Mouse (Mus musculus) frontal cortex, postnatal 10 days (tissue): ENCODE measurements around the gene Snx29.
A peak's percentile ranks its signal among the peaks of the same experiment; 100 is the strongest.

Source experiments
- DNase-seq, 2 experiments: peaks; one replicate each; pipeline ENCODE4 v3.0.0; 2022; ENCODE audit warnings: low spot score in 2 of 2, mixed read lengths in 1 of 2

Snx29 gene

DNA sequence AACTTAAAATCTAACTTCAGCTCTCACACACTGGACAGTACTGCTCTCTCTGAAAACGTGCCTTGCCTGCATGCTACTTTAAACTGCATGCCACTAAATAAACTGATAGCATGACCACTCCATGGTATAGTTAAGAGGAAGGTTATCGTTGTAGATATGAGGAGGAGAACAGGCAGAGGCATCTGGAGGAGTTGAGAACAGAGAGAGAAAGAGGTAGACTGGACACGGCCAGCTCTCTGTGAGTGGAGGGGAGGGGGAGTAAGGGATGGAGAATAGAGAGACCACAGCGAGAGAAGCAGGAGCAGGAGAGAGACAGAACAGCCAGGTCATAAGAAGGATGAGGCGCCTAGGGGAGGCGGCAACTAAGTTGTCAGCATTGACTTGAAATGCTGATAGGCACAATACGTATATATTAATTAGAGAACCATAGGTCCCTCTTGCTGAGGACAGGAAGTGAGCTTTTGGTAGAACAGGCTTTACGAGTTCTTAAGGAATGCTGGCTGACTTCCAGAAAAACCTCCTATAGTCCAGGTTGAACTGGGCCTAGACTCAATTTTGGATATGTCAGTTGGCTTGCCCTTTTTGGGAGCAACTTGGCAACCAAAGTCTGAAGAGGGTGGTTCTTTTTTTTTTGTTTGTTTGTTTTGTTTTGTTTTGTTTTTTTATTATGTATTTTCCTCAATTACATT lies 85.4 kb downstream of the Snx29 start:
- no peak for DNase-seq

DNA sequence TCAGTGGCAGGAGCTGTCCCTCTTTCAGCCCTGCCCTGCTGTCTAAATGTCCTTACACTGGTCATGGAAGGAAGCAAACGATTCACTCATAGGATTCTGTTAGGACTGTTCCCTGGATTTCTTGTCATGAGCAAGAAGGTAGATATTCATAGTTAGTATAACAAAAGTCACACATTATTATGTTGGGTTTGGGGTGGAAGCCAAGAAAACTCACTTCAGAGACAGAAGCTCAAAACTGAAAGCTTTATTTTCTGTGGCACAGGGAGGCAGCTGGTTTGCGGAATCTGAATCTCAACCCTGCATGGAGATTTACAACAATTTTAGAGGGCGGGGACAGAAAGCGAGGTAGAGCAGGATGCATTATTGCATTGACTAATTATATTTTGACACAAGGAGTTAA lies 86.0 kb downstream of the Snx29 start:
- no peak for DNase-seq

DNA sequence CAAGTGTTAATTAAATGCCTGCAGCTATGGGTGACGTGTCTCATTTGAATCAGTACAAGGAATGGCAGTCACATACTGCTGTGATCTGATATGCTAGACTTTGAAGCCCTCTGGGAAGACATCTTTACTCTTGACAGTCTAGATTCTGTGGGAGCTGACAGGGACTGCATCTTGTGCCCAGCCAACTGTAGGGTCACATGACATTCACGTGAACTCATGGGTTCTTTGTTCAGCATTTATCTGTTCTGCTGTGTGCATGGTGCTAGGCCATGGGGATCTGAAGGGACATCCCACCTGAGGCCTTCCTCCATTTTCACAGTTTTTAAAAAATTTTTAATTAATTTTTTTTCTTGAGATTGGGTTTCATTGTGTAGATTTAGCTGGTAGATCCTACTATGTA lies 91.9 kb downstream of the Snx29 start:
- DNase-seq: no peak

DNA sequence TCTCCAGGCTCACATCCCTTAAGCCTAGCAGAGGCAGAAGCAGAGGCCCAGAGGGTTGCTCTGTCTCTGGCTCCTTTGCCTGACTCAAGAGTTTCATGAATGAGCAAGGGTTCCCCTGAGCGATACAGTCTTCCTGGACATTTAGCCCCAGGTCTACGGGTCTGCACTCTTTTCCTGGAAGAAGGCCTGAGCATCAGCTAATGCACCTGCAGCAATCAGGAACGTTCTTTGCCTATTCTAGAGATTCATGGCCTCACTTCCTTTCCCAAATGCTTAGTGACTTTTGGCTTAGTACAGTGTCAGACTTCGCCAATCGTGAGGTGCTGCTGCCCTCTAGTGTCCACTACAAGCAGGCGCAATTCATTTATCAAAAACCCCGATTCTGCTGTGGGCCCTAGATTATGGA lies 95.5 kb downstream of the Snx29 start:
- peak in 1 of 2 experiments; percentile 35 for DNase-seq

DNA sequence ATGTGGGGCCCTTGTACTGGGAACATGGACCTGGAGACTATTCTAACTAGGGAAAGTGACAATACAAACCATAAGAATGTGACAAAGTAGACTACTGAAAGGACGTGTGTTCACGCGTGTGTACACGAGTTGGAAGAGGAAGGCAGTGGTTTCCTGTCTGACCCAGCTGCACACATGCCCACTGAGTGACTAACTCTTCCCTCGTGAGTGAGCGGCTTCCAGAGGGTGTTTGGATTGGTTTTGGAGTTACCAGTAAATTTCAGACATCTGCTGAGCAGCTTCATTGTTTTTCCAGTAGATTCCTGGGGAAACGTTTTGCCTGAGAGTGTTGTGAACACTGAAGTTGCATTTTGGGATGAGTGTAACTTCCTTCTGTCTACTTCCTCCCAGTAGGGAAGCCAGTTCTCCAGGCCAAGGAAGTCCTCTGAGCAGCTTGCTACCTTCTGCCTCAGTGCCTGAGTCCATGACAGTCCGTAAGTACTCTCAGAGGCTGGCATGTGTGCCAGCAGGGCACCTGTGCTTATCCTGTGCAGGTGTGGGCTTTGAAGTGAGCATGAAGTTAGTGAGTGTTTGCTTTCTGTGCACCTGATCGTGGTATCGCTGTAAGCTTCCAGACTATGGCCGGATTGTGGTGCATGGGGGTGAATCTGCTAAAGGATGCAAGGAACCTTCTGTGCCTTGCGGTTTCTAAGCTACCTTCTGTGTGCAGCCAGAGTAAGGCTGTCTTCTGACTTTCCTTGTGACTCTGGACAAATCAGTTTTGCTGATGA lies 97.8 kb downstream of the Snx29 start:
- DNase-seq: no peak

DNA sequence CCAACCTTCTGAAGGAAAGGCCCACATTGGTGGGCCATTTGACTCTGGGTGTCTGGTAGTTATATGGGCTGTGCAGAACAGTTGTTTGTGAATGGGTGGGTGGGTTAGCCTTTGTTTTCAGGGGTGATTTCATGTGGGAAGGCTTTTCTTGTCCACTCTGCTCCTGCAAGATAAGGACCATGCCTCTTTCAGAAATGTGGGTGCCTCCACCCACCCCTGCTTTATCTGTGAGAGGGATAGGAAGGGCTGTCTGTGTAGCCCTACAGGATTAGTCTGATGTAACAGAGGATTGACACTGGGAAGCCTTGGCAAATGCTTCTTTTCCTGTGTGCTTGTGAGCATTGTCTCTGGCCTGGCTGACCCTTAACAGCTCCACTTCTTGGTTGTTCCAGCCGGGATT lies 99.5 kb downstream of the Snx29 start:
- DNase-seq: no peak

DNA sequence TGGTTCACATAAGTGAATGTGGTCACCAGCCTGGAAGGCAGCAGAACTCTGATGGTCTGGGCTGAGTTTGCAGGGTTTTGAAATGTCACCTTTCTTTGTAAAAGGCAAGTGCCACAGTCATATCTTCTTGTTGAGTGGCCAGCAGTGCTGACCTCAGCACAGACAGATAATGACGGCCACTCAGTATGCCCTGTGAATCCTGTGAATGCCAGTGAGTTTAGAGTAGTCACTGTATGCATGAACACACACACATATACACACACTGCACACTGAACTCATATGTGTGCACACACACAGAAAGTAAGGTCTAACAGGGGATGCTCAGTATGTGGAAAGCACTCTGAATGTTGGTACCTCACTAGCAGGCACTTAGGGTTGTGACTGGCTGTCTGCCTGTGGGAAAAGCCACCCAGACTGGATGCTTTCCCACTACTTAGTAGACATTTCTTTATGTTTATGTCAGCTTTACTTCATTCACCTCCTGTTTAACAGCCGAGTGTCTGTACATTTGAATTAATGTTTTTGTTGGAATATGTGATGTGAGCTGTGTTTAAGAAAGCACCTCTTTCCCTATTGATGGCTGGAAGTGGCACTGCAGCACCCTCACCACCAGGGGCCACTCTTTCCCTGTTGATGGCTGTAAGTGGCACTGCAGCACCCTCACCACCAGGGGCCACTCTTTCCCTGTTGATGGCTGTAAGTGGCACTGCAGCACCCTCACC lies 100.3 kb downstream of the Snx29 start:
- no peak for DNase-seq

DNA sequence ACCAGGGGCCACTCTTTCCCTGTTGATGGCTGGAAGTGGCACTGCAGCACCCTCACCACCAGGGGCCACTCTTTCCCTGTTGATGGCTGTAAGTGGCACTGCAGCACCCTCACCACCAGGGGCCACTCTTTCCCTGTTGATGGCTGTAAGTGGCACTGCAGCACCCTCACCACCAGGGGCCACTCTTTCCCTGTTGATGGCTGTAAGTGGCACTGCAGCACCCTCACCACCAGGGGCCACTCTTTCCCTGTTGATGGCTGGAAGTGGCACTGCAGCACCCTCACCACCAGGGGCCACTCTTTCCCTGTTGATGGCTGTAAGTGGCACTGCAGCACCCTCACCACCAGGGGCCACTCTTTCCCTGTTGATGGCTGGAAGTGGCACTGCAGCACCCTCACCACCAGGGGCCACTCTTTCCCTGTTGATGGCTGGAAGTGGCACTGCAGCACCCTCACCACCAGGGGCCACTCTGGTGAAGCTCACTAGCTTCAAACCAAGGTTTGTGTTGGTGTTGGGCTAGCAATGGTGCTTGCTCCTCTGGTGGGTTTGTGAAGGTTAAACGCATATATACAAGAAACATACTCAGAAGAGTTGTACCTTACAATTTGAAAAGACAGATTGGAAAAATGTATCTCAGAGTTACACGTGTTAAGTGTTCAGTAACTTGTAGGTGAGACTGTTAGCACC lies 101.0 kb downstream of the Snx29 start:
- peak in 1 of 2 experiments; percentile 32 for DNase-seq

DNA sequence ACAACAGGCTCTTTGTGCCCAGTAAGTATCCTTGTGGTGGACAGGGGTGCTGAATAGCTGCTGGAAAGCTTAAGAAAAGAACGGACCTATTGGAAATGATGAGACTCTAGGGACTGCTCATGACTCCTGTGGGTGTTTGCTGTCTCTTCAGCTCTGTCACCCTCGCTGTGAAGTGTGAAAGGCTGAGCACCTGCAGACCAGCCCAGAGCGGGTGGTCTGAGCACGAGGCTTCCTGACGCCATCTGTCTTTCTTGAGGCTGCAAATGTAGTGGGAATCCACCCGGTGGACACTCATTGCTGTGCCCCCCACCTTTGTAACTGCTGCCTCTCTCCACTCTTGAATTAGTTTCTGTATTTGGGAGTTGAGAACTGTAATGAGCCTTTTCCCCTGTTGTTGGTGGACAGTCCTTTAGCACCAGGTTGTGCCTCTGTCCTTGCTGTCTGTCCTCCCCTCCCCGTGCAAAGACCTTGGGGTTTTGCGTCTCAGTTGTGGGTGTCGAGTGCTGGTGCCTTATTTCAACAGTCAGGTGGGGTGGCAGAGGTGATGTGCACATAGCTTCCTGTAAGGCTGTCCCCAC lies 101.9 kb downstream of the Snx29 start:
- DNase-seq: no peak

DNA sequence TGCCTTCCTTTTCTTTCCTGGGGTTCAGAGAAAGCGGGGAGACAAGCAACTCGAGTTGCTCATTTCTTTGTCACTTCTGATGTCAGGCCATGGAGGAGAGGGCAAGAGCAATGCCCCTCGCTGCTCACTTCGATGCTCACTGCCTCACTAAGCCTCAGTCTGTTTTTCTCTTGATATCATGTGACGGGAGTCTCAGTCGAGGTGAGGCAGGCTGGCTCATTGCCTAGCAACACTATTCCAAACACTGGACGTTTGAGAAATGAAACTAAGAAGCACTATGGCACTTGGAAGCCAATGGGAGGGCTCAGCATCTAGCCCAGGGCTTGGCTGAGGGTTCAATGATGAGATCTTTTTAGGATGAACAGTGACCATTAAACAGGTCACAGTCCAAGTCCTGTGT lies 102.6 kb downstream of the Snx29 start:
- no peak for DNase-seq

DNA sequence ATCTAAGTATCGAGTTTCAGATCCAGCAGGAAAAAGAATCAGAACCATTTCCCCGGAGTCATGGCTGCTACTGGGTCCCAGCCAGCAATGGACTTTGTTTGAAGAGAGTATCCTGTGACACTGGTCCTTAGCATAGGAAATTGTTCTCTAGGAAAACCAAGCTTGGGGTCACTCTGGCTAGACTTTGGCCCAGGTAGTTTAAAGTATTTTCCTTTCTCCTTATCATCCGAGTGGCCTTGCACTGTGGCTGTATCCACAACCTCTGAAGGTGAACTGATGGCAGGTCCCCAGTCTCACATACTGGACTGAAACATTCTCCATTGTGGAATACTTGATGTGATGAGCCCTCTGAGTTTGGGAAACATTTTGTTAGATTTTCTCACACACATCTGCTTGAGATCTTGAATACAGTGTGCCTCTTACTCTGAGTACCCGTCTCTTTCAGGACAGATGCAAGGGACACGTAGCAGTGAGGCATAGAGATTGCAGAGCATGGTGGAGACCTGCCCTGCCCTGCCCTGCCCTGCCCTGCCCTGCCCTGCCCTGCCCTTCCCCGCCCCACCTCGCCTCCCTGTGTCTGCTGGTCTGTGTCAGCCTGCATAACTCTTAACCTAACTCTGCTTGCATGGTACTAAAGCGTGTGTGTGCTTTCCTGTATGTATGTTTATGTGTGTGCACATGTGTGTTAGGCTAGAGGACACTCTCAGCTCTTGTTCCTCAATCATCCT lies 104.3 kb downstream of the Snx29 start:
- no peak for DNase-seq

DNA sequence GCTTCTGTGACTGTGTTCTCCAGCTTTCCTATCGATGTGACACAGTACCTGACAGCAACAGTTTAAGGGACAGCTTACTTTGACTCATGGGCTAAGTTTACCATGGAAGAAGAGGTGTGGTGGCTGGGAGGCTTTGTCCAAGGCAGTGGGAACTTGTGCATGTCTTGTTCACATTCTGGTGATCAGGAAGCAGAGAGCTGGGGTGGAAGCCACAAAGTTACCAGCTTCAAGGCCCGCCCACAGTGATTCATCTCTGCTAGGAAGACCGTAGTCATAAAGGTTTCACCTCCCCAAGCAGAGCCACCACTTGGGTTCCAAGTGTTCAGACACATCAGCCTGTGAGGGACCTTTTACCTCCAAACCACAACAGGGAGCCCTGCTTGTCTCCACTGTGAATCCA lies 107.1 kb downstream of the Snx29 start:
- no peak for DNase-seq

DNA sequence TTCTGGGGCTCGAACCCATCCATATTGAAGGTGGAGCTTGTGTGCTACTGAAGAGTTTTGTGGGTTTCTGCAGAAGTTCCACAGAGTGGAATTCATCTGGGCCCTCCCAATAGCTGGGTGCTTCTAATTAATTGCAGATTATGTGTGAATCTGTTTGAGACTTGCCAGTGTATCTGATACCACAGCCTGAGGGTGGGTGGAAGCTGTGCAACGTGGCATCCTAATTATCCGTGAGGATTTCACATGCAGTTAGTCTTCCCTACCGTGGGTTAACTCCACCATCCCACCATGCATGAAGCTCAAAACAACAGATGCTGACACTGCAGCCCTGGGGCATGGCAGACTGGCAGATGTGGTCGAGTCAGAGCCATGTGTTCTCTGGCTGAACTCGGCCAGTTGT lies 107.8 kb downstream of the Snx29 start:
- DNase-seq: no peak

DNA sequence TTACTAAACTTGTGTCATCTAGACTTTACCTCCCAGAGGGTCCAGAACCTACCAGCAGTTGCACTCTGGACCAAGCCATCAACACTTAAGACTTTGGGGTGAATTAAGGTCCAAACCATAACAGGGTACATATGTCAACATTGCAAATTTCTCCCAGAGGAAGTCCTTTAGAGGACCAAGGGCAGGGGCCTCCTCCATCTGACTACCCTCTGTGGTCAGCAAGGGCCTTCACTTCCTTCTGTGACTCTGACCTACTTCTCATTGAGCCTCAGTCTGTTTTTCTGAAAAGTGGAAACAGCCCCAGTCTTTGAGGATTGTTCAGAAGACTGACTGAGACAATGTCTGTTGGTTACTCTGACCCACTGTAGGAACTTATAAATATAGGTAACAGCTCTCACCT lies 111.1 kb downstream of the Snx29 start:
- DNase-seq: no peak

DNA sequence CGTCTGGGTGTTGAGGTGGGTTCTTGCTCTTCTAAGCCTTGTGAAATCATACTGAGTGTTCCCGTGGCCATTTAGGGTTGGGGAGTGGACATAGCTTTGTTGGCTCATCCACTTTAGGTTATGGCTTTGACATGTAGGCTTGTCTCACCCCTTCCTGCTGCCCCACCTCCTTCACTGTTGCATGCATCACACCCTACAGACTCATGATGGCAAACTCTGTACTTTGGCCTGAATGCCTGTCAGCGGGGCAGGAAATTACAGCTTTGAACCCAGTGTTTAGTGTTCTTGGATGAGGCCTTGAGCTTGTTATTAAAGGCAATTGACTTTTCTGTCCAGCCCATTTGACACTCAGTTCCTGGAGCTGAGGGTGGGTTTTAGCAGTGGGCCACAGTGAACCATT lies 114.9 kb downstream of the Snx29 start:
- no peak for DNase-seq

DNA sequence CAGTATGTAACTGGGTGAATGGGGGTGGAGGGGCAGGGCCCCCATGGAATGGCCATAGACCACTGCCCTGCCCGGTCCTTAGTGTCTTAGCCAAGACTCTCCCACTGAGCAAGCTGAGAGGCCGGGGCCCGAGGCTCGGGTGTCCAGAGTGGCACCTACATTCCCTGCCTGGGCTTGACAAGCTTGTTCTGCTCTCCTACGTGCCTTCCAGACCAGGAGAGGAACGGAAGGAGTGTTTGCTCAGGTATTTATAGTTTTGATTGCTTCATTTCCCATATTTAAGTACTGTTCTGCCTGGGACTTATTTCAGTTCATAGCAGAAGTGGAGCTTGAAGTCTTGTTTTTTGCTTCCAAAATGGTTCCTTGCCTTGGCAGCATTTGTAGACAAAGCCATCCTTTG lies 116.7 kb downstream of the Snx29 start:
- no peak for DNase-seq

DNA sequence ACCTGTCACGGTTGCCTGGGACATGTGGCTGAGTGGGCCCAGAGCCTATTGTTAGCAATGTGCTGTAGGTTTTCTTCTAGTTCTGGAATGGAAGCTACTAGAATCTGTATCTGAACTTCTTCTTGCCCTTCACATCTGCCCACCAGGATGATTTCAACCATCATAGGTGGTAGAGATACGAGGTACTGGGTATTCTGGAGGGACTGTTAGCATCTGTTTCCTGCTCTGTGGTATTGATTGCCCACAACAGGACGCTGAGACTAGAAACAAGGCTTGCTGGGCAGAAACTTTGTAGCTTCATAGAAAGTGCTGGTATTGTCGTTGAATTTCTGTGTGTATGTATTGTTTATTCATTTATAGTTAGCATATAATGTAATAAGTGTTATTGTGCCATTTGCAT lies 118.9 kb downstream of the Snx29 start:
- DNase-seq: no peak

DNA sequence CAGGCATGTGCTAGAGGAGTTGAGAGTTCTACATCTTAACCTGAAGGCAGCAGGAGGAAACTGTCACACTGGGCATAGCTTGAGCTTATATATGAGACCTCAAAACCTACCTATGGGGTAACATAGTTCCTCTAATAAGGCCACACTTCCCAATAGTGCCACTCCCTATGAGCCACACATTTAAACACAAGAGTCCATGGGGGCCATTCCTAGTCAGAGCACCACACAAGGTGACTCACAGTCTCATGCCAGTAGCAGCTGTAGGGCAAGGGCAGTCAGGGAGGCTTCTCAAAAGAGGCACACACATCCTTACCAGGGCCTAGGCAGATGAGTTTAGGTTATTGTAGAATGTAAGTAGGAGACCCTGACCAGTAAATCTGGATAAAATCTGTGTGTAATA lies 119.8 kb downstream of the Snx29 start:
- DNase-seq: no peak

DNA sequence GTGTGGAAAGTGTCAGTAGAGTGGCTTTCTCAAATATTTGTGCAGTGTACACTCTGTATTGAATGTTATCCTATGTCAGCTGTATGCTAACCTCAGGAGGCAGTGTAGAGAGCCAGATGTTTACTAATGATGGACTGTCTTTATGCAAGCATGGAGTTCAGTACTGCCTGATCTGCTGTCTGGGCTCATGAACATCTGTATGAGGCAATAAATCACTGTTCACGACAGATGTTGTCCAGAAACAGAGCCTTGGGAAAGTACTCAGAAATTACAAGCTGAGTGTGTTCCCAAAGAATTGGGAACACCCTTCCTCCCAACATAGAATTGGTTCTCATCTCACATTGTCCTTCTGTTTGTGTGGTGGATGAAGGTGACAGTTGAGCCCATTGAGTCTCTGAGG lies 121.9 kb downstream of the Snx29 start:
- no peak for DNase-seq

DNA sequence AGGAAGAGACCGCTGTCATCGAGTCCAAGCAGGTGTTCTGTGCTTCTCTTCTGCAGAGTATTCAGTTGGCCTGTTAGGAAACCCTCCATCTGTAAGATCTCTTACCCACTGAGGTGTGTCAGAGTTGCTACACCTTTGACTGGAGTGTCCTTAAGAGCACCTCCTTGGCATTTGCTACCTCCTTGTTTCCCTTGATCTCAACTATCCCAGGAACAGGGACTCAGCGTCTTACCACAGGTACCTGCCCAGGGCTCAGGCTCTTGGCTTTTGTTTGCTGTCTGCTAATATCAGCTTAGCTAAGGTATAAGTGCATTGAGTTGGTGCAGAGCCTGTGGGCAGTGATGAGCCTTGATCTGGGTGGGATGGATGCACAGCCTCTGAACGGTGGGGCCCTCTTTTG lies 124.3 kb downstream of the Snx29 start:
- DNase-seq: no peak

DNA sequence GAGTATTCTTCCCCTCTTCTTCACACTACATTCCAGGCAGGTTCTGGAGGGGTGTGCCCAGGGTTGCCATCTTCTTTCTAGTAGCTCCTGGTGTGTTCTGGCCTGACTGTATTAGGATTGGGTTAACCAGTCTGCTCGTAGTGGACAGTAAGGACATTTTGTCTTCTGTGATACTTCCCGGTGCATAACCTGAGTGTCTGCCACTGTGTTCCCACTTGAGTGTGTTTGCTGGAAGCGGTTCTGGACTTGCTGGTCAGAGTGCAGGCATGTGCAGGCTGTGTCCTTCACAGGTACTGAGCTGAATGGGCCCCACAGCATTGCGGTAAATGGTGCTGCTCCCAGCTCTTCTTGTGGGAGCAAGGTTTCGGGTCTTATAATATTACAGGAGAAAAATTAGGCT lies 125.2 kb downstream of the Snx29 start:
- DNase-seq: no peak
